Mouse (Mus musculus): ENCODE measurements around the gene Pfkfb2. TPM values are rescaled to one million over a fixed set of nuclear protein-coding genes. Genes with fewer than 3 reads are reported as not detected.

Pfkfb2 gene
- polyA plus RNA-seq, 2 experiments from 2014 or later, result 2.7 to 3.9 TPM

GRCm38 (mm10) chr1:130737916-130738315 is 8.9 kb upstream of the Pfkfb2 start:
- no peak for ATAC-seq

- no peak for ATAC-seq
Observed at GRCm38 (mm10) chr1:130737411-130737881, 8.4 kb upstream of the Pfkfb2 start.

- ATAC-seq, result no peak
Observed at GRCm38 (mm10) chr1:130734852-130735251, 5.8 kb upstream of the Pfkfb2 start.

- ATAC-seq, result no peak
Observed at GRCm38 (mm10) chr1:130734452-130734851, 5.4 kb upstream of the Pfkfb2 start.

- no peak for ATAC-seq
Observed at GRCm38 (mm10) chr1:130733671-130734070, 4.6 kb upstream of the Pfkfb2 start.

GRCm38 (mm10) chr1:130732706-130733658 is 3.9 kb upstream of the Pfkfb2 start:
- no peak for ATAC-seq

GRCm38 (mm10) chr1:130731741-130732337 is 2.8 kb upstream of the Pfkfb2 start, which contains the start of gene AA986860:
TSS of gene AA986860 (plus strand) at chr1:130731976.
- ATAC-seq, result no peak

- ATAC-seq, result no peak
Observed at GRCm38 (mm10) chr1:130728708-130729107, 345 bp downstream of the Pfkfb2 start.

- no peak for ATAC-seq
Observed at GRCm38 (mm10) chr1:130728070-130728469, 983 bp downstream of the Pfkfb2 start.

GRCm38 (mm10) chr1:130726396-130726795 is 2.7 kb downstream of the Pfkfb2 start:
- ATAC-seq, result no peak

- ATAC-seq, result no peak
Observed at GRCm38 (mm10) chr1:130724206-130724605, 4.8 kb downstream of the Pfkfb2 start.

- peak; percentile 66 for ATAC-seq
Observed at GRCm38 (mm10) chr1:130717291-130717871, 11.7 kb downstream of the Pfkfb2 start, which contains the start of gene Yod1. TSS of gene Yod1 (plus strand) at chr1:130717327.

GRCm38 (mm10) chr1:130716513-130717290 is 12.4 kb downstream of the Pfkfb2 start:
- ATAC-seq, result no peak

GRCm38 (mm10) chr1:130716218-130716512 is 12.9 kb downstream of the Pfkfb2 start:
- no peak for ATAC-seq

- ATAC-seq, result peak; percentile 86
Observed at GRCm38 (mm10) chr1:130715561-130716217, 13.4 kb downstream of the Pfkfb2 start, which contains the start of gene Gm29427. TSS of gene Gm29427 (minus strand) at chr1:130715799.

GRCm38 (mm10) chr1:130714046-130714445 is 15.0 kb downstream of the Pfkfb2 start:
- no peak for ATAC-seq

- no peak for ATAC-seq
Observed at GRCm38 (mm10) chr1:130710283-130711080, 18.6 kb downstream of the Pfkfb2 start.

GRCm38 (mm10) chr1:130703613-130704012 is 25.4 kb downstream of the Pfkfb2 start:
- ATAC-seq, result no peak

GRCm38 (mm10) chr1:130701976-130702375 is 27.1 kb downstream of the Pfkfb2 start:
- ATAC-seq, result no peak

GRCm38 (mm10) chr1:130699937-130700633 is 29.0 kb downstream of the Pfkfb2 start:
- no peak for ATAC-seq
